Mouse (Mus musculus): ENCODE measurements around the gene Slc35f5.

- no peak for TF ChIP-seq CTCF (IDR thresholded peaks at IDR 0.05; ENCODE audit: insufficient read depth, low read length)
- no peak for TF ChIP-seq POLR2A (IDR thresholded peaks at IDR 0.05; ENCODE audit: borderline replicate concordance, extremely low read depth, low read depth, low read length)
Measured at GRCm38 (mm10) chr1:125578091-125578490, 17.7 kb downstream of the Slc35f5 start.

All from lung, adult 2 months (tissue).